Mouse (Mus musculus) T-helper 17 cell (primary cell): ENCODE measurements around the gene Sclt1.

Experiments
- in situ Hi-C, 2 experiments: fragments of 300-600 bp; cut with MboI, MseI; formaldehyde crosslinking; loops; 1 replicate in 1 of 2; 2 replicates in 1 of 2; pipeline ENCODE4 v1.15.1; 2025; ENCODE audit warnings: high pct_unique_total_duplicates in 2 of 2

Sclt1 gene

DNA sequence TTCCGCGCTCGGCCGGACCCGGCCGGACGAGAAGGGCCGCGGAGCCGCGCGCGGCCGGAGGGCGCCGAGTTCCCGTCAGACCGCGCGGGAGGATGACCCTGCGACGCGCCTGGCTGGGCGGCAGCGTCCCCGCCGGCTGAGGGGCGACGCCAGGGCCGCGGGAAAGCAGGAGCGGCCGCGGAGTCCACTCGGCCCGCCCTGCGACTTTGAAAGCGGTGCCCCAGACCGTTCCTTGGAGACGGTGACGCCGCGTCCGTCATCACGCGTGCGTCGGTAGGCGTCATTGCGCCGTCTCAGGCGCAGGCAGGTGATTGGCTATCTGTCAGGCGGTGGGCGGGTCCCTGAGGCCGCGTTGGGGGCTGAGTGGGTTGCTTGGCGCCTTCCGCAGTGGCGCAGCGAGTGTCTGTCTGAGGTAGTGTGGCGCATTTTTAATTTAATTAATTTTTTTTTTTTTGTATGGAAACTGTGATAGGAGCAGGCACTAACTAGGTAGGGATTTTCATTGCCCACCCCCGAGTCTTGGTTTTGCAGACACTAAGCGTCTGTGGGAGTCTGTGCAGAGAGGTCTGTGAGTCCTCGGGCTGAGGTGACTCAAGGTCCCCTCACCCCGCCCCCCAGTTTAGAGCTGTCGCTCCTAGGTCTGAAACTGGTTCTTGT, at the start of gene Sclt1, which contains the start of gene D3Ertd751e:
Gene Sclt1 (minus strand): TSS at position 237 of the 657 bp plus-strand sequence.
Gene D3Ertd751e (plus strand): TSS at position 334 of the 657 bp plus-strand sequence.
- in situ Hi-C loops: loop anchor here (5.0 to 25.0 kb wide), 2 partner anchors 660 to 1205 kb away; partner anchors contain the start of genes Intu (in 1 of the 2) and Pgrmc2 (in 1 of the 2)

DNA sequence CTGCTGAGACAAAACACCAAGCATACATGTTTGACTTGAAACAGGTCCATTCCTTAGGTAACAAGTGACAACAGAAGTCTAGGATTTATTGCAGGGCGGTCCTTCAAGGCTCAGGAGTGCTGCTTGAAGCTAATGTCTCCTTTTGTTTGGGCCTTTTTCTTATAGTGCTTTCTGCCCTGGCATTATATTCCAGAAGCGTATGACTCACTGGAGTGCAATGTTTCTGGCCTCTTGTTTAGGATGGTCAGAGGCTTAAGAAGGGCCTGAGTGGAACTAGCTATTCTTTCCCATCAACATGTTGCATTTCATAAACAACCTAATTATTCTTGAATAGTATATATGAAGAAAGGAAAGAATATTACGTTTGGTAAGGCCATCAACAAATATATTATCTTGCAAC, 19.8 kb upstream of the Sclt1 start:
- in situ Hi-C loops: no loop called here

DNA sequence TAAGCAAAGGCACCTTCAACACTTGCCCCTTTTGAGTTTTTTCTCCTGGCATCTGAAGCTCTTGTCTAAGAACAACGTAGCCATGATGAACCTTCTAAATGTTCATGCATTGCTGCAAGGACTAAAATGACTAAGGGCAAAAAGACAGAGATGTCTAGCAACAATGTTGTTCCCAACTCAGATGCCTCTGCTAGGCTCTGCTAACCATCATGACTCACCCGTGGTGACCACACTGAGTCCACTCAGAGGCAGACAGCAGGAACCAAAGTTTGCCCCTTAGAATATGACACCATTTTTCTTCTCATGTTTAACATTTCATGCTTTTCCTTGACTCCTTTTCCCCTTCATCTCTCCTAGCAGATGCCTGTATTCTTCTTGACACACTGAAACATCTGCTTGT, 12.2 kb upstream of the Sclt1 start:
- in situ Hi-C loops: no loop called here

DNA sequence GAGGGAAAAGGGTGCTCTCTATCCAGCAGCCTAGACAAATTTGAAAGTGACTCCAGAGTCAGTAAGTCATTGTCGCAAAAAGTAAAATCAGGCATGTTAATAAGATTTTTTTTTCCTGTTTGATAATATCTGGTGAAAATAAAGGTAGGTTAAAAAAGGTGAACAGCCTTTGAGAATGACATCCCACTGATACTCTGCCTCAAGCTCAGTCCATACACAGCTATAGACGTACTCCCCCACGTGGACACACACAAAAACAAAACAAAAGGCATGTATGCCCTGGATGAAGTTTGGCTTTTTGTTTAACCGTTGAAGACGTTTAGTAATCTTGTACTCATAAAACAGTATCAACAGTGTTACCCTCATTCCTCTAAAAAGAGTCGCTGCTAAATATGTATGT, 1.1 kb upstream of the Sclt1 start:
- in situ Hi-C loops: loop anchor here (5.0 to 25.0 kb wide), 2 partner anchors 661 to 1206 kb away; partner anchors contain the start of genes Intu (in 1 of the 2) and Pgrmc2 (in 1 of the 2)

DNA sequence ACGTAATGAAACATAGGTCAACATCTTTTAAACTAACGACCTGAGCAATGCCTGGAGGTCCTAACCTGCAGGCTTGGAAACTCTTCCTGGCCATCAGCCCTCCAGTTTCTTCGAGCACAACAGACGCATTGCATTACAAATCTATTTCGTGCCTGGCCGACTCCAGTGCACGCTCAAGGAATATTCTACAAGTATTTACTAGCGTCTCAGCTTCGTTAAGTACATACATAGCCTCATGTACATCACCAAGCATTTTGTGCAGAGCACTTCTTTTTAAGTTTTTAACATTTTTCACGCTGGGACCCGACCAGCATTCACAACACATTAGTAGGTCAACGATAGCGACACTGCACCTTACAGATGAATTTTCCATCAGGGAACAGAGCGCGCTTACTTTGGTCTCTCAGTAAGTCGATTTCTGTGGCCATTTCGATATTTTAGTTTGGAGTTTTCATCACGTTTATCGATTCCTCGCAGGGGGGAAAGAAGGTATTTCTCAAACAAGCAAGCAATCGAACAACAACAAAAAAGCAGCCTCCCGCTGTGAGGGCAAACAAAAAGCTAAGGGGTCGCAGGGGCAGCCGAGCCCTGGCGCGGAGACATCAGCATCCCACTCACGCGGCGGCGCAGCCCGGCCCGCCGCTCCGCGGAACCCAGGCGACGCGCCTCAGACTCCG, 575 bp downstream of the Sclt1 start:
- in situ Hi-C loops: loop anchor here (5.0 to 25.0 kb wide), 2 partner anchors 659 to 1204 kb away; partner anchors contain the start of genes Intu (in 1 of the 2) and Pgrmc2 (in 1 of the 2)

DNA sequence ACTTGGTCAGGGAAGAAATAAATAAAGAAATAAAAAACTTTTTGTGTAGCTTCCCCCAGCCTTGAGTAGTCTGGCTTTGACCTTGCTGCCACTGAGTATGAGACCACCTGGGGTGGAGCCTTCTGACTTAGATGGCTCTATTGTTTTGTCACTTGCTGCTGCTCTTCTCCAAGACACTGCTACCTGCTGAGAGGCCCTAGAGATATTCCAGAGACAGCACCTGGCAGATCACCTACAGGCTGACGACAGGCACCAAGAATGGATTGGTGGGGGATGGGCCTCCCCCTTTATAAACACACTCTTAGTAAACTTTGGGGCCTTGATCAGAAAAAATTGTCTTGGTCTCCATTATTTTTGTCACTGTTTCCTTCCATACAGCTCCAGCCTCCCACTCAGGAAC, 46.6 kb downstream of the Sclt1 start:
- in situ Hi-C loops: loop anchor here in 1 of 2 experiments (10.0 kb wide), 1 partner anchor 769 kb away; no protein-coding TSS in a partner anchor

DNA sequence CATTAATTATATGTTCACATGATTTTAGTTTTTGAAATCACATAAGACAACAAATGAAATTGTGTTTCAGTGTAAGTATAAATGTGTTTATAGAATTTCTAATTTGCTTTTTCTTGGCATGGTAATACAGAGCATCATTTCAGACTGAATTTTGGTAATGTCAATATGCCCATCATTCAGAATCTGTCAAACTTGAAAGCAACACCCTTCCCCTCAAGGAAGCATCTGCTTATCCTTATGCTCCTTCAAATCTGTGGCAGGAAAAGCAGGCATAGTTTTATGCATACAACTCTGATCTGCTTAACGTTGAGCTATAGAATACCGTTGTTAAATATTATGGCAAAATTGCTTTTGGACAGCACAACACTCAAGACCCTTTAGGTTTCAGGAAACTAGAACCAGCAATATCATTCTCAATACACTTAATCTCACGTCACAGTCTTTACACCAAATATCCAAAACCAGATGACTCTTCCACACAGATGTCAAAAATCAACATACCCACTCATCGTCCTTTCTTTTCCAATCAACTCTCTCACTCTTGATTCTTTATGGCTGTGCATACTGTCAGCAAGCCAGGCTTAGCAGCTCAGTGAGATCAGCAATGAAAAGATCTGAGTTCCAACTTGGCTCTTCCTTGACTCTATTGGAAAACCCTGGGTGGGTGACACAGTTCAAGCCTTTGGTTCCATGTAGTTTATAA, 49.7 kb downstream of the Sclt1 start:
- in situ Hi-C loops: loop anchor here in 1 of 2 experiments (10.0 kb wide), 1 partner anchor 772 kb away; no protein-coding TSS in a partner anchor

DNA sequence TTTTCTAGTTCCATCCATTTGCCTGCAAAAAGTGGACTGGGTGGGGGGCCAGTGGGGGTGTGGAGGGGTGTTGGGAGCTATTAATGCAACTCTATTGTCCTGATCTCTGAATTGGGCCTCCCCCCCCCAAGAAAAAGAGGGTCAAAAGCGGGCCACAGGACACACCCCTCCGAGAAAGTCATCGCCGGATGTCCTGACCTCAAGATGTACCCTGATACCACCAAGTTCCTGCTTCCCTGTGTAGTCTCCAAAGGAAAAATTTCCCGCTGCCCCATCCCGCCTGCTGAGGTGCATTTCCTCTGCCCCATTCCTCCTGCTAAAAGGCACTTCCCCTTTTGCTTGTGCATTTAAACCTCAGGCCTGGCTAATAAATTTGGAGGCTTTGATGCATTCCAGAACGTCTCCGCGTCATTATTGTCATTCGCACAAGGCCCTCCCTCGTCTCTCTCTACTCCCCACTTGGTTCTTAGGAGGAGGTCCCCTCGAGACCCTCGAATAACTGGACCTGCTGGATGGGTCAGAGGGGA, 52.1 kb downstream of the Sclt1 start:
- in situ Hi-C loops: loop anchor here in 1 of 2 experiments (10.0 kb wide), 1 partner anchor 775 kb away; no protein-coding TSS in a partner anchor

DNA sequence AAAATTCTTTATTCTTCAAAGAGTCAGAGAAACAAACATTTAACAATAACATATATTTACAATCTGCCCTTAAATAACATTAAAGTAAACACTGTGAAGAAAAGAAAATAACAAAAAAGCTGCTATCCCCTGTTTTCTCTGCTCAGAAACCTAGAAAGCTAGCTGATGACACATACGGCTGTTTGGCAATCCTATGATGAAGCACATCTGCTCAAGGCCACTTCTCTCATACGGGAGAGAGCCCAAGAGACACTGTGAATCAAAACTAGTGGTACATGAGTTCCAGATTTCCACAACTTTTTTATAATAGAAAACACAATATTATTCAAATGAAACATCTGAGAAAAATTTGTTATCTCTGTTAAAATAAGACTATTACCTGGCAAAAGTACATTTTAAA, 55.9 kb downstream of the Sclt1 start:
- in situ Hi-C loops: no loop called here

DNA sequence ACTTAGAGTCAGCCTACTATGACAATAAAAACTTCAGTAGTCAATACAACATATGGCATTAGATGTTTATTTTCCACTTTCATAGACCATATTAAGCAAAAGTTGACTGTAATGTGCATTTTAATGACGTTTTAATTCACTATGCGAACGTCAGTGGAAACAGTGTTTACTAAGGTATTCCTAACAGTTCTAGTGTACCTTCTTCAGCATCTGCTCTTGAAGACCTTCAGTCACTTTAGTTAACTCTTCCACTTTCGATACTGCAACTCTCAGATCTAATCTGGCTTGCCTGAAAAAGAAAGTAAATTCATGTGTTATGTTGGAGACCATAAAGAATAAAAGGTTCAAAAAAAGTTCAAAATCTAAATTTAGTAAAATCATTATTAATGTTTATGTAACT, 60.2 kb downstream of the Sclt1 start:
- in situ Hi-C loops: no loop called here

DNA sequence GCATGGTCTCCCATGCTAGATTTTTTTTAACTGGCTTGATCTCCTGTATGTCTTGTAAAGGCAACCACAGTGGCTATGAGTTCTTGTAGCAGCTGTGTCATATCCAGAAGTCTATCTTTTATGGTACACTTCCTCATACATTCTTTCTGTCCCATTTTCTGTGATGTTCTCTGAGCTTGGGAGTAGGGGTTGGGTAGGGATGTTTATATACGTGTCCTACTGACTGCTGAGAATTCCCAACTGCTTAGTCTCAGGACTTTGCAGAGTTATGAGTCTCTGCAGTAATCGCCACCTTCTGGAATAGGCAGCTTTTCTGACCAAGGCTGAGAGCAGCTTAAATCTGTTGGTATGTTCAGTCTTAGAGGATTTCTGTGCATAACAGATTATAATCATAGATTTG, 65.7 kb downstream of the Sclt1 start:
- in situ Hi-C loops: no loop called here

DNA sequence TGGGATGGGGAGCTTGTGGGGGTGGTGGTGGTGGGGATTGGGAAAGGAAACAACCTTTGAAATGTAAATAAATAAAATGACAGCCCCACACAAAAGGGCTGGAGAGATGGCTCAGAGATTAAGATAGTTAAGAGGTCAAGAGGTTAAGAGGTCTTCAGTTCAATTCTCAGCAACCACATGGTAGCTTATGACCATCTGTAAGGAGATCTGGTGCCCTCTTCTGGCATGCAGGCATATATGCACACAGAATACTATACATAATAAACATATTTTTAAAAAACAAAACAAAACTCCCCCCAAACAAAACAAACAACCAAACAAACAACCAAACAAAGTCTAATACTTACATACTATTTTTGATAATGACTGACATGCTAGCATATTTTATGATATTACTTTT, 67.5 kb downstream of the Sclt1 start:
- in situ Hi-C loops: no loop called here

DNA sequence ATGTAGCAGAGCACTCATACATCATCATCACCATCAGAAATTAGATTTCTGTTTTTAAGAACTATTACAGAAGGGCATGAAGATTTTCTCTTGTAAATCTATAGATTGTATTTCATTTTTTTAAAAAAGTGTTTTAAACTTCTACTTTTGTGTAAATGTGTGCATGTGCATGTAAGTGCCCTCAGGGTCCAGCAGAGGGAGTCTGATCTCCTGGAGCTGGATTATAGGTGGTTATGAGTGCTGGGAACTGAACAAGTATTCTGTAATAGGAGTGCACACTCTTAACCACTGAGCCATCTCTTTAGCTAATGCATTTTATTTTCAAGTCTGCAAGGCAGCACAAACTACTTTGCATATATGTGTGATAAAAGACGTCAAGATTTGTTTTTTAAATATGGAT, 86.7 kb downstream of the Sclt1 start:
- in situ Hi-C loops: no loop called here

DNA sequence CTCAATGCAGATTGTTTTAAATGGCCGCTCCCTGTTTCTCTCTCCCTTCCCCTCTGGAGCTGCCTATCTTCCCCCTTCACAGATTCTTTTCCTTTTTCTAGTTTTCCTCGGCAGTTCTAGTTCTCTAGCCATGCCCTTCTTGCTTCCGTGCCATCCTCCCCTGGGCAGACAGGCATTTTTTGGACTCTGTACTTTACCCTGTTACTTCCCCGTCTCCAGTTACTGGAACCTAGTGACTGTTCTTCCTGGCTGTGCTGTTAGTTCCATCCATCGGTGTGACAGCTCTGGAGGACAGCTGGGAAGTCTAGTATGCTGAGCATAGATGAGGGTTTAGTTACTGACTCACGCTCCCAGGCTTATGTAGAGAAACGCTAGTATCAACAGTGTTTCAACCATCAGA, 121.3 kb downstream of the Sclt1 start:
- in situ Hi-C loops: loop anchor here in 1 of 2 experiments (10.0 kb wide), 1 partner anchor 1666 kb away; no protein-coding TSS in a partner anchor

DNA sequence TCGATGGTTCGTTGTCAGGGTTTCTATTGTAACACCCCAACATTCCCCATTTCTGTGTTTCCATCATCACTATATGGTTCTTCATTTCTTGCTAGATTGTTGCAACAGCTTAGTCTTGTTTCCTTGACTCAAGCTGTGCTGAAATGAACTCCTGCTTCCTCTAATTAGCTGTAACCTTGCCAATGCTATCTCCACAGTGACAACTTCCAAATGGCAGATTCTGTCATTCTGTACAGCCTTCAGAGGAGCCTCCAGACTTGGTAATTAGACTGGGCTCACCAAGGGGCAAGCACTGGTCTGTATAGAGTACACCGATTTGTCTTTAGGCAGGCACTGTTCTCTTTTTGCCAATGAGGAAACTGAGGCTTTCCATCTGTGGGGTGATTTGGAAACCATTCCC, 123.8 kb downstream of the Sclt1 start:
- in situ Hi-C loops: loop anchor here in 1 of 2 experiments (10.0 kb wide), 1 partner anchor 976 kb away; no protein-coding TSS in a partner anchor

DNA sequence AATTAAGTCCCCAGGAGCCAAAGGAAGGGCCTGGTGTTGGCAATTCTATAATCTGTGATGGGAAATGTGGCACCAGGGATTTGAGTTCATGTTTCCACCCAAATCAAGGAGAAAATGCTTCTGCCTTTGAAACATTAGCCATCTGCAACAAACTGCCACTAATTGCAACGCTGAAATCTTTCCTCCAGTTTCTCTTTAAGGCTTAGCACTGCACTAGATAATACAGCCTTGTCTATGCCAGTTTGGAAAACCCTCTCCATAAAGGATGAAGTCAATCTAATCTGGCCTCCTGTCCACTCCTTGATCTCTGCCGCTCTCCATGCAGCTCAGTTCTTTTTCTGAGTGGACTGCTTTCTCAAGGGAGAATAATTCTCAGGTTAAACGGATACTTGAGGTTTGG, 124.3 kb downstream of the Sclt1 start:
- in situ Hi-C loops: loop anchor here in 1 of 2 experiments (10.0 kb wide), 1 partner anchor 977 kb away; no protein-coding TSS in a partner anchor

DNA sequence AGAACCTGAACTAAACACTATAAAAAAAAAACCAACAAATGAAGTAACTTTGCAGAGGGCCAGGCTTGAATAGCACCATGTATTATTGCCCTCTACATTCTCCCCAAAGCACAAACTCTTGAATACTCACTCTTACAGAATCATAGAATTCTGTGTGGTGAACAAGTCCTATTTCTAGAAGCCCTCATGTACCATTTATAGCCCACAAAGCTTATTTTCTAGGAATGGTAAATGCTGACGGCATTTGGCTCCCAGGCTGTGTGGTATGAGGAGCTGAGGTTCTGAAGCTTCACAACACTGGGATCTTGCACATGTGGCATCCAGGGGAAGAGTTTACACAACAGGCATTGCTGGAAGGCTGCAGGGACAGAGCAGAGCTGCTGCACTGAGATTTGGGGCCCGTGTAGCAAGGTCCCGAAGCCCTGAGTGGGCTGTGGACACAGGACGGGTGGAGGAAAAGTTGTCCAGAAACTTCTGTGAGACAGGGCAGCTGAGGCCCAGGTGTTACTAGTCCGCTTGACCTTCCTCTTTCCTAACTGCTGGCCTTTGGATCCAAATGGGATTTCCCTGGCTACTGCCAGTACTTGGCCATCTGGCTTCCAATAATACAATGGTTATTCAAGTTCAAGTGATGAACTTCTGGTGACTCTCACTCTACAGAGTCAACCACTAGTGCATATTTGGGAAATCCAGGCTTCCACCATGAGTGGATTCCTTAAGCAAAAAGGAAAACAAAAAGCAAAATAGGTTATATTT, 127.9 kb downstream of the Sclt1 start:
- in situ Hi-C loops: loop anchor here in 1 of 2 experiments (10.0 kb wide), 1 partner anchor 980 kb away; no protein-coding TSS in a partner anchor

DNA sequence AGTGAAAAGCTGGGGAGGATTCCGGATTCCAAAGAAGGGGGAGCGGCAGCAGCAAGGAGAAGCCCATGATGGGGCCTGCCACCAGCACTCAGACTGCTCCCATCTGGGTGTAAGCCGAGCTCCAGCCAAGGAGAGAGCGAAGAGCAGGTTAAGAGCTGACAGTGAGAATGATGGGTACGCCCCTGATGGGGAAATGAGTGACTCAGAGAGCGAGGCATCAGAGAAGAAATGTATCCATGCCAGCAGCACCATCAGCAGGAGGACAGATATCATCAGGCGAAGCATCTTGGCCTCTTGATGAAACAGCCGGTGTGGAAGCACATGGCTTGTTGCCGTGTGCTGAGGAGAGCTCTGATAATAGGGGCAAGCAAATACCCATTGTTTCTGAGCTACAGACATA, 128.6 kb downstream of the Sclt1 start:
- in situ Hi-C loops: loop anchor here in 1 of 2 experiments (10.0 kb wide), 1 partner anchor 981 kb away; no protein-coding TSS in a partner anchor

DNA sequence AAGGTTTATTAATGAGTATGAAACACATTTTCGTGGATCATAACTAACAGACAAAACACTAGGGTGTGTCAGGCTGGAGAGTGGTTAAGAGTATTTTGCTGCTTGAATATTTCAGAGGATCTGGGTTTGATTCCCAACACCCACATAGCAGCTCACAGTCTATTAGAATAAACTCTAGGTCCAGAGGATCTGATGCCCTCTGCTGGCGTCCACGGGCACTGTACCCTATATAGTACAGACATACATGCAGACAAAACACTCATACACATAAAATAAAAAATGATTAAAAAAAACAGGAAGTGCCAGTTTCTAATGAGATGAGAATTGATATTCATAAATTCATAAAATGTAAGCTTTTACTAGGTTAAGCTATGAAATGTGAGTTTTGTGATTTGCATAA, 130.1 kb downstream of the Sclt1 start:
- in situ Hi-C loops: loop anchor here in 1 of 2 experiments (10.0 kb wide), 1 partner anchor 983 kb away; no protein-coding TSS in a partner anchor

DNA sequence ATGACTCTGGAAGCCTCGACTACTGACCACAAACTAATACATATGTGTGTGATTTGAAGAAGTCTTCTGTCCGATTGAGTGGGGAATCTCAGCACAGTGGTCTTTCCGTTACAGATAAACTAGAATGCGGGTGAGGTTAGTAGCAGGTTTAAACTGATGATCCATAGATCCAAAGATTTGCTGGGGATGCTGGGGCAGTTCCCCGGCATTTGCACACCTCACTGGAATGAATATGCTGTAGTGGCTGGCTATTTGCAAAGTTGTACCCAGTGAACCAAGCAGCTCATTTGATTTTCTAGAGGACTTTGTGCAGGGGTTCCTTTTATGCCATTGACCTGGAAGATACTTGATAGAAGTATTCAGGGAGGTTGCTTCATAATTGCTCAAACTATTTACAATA, 133.2 kb downstream of the Sclt1 start:
- in situ Hi-C loops: no loop called here
